8 mouse cellular contexts compared by ENCODE assay signal in the genomic region with DNA sequence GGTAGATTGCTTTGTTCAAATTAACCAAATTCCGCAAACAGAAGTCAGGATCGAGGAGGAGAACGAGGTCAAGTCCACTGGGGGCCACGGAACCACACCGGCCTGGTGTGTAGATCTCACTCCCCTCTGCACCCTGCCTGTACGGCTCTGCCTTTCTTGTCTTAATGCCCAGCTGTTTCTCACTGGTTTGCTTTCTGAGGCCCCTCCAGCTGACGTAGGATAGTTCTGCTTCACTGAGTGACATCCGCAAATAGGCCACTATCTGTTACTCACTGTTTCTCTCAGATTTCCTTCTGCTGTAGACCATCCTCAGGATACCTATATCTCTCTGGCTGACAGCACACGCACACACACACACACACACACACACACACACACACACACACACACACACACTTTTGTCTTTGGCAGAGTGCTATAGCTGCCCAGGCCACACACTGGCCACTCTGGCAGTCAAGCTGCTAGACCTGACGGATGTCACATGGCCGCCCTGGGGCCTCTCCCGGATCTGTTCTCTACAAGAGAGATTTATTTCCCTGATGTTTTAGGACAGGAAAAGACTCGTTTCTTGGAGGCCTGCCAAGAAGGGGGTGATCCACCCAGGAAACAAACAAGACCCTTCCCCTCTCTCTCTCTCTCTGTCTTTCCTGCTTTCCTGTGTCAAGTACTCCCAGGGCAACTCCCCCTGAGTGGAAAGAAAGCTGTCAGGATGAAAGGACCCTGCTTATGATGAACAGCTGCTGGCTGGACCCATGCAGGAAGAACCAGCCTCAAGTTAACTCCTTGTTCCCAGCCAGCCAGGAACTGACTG.
DNase-seq lines count a peak whose midpoint lies in the region; ATAC-seq and TF ChIP-seq lines count a peak whose summit lies in the region.

No protein-coding gene starts in this region.

- no peaks in the 10 kb centered on the region for H3K36me3 ChIP-seq in midbrain, embryonic 10.5 days
- H3K36me3 ChIP-seq in midbrain, embryonic 11.5 days (ENCODE audit: control insufficient read depth, insufficient read depth, low read length), result no peaks in the 10 kb centered on the region
- H3K36me3 ChIP-seq in midbrain, embryonic 13.5 days, result no peaks in the 10 kb centered on the region

- no peak; the same call in 1 of the 2 replicates for ATAC-seq in midbrain, embryonic 11.5 days (ENCODE audit: low FRiP score)
- peak; percentile 65 for ATAC-seq in midbrain, embryonic 13.5 days
- no peak for ATAC-seq in frontal cortex, adult (ENCODE audit: low TSS enrichment)
- no peak for ATAC-seq in activated CD4-positive, CD25-positive, alpha-beta regulatory T cell, adult 4 months

- no peak for TF ChIP-seq POLR2A in cerebellum, adult 2 months (IDR thresholded peaks at IDR 0.05; ENCODE audit: borderline replicate concordance, insufficient read depth, low read length)

- no peak for DNase-seq in midbrain, embryonic 10.5 days (ENCODE audit: low spot score)
- no peak for DNase-seq in midbrain, embryonic 11.5 days (ENCODE audit: low spot score, missing footprints)
- DNase-seq in heart, postnatal 4 days, result peak; percentile 64
- peak; percentile 78 to 88 for DNase-seq in kidney, postnatal 4 days
- DNase-seq in cerebellum, adult 2 months, result no peak

- 0 out of 2 replicates have a peak overlapping the region, but pooled peaks have one; percentile 42 for H3K27ac ChIP-seq in midbrain, embryonic 10.5 days (replicated peaks)
- H3K27ac ChIP-seq in midbrain, embryonic 11.5 days (ENCODE audit: low read depth, low read length), result no peak overlapping the region
- H3K27ac ChIP-seq in midbrain, embryonic 13.5 days, result no peak overlapping the region
- no peak overlapping the region for H3K27ac ChIP-seq in cerebellum, adult 2 months (ENCODE audit: insufficient read depth, low read length)

- peaks cover 14% of the 10 kb centered on the region for H3K4me1 ChIP-seq in midbrain, embryonic 10.5 days
- no peaks in the 10 kb centered on the region; the same call in 1 of the 2 replicates for H3K4me1 ChIP-seq in midbrain, embryonic 11.5 days (ENCODE audit: control insufficient read depth, insufficient read depth, low read length)
- H3K4me1 ChIP-seq in midbrain, embryonic 13.5 days (replicated peaks), result peaks cover 13% of the 10 kb centered on the region
- no peaks in the 10 kb centered on the region; the same call in 1 of the 2 replicates for H3K4me1 ChIP-seq in cerebellum, adult 2 months (ENCODE audit: control insufficient read depth, insufficient read depth, low read length)

- no peak overlapping the region for H3K4me2 ChIP-seq in midbrain, embryonic 11.5 days
- no peak overlapping the region for H3K4me2 ChIP-seq in midbrain, embryonic 13.5 days (replicated peaks)

- H3K4me3 ChIP-seq in midbrain, embryonic 10.5 days, result no peak overlapping the region
- no peak overlapping the region for H3K4me3 ChIP-seq in midbrain, embryonic 11.5 days (ENCODE audit: low read depth, low read length)
- no peak overlapping the region for H3K4me3 ChIP-seq in midbrain, embryonic 13.5 days (replicated peaks)
- no peak overlapping the region for H3K4me3 ChIP-seq in cerebellum, adult 2 months (replicated peaks; ENCODE audit: insufficient read depth, low read depth, low read length)

- WGBS in midbrain, embryonic 10.5 days, result 77% methylated on average over 13 of the region's 13 CpGs
- 72% methylated on average over 13 of the region's 13 CpGs for WGBS in midbrain, embryonic 11.5 days
- WGBS in midbrain, embryonic 13.5 days, result 59% methylated on average over 13 of the region's 13 CpGs
- WGBS in cerebellum, adult 2 months, result 33% methylated on average over 13 of the region's 13 CpGs

- H3K9me3 ChIP-seq in midbrain, embryonic 10.5 days (replicated peaks), result peaks cover 4% of the 10 kb centered on the region; the same call in 1 of the 2 replicates
- no peaks in the 10 kb centered on the region; the same call in 1 of the 2 replicates for H3K9me3 ChIP-seq in midbrain, embryonic 11.5 days (ENCODE audit: control insufficient read depth, low read length)
- H3K9me3 ChIP-seq in midbrain, embryonic 13.5 days, result no peaks in the 10 kb centered on the region

- H3K9ac ChIP-seq in midbrain, embryonic 11.5 days (ENCODE audit: low read length), result no peak overlapping the region
- no peak overlapping the region for H3K9ac ChIP-seq in midbrain, embryonic 13.5 days (replicated peaks)

- H3K27me3 ChIP-seq in midbrain, embryonic 10.5 days (ENCODE audit: low read depth, poor library complexity, severe bottlenecking), result no peaks in the 10 kb centered on the region
- no peaks in the 10 kb centered on the region for H3K27me3 ChIP-seq in midbrain, embryonic 11.5 days (ENCODE audit: control insufficient read depth, insufficient read depth, low read length)
- no peaks in the 10 kb centered on the region for H3K27me3 ChIP-seq in midbrain, embryonic 13.5 days
- no peaks in the 10 kb centered on the region for H3K27me3 ChIP-seq in cerebellum, adult 2 months (ENCODE audit: control insufficient read depth, insufficient read depth, low read length)

- no peak for TF ChIP-seq CTCF in cerebellum, adult 2 months (IDR thresholded peaks at IDR 0.05; ENCODE audit: borderline replicate concordance, insufficient read depth, low read depth, low read length)

Comparison
In these comparisons a context has a peak if more than half of its experiments do, and no peak if none do; other contexts are left out.
1. DNase-seq: peak in heart, postnatal 4 days (single experiment) and kidney, postnatal 4 days (2 of 2); none in midbrain, embryonic 10.5 days (single experiment), midbrain, embryonic 11.5 days (single experiment) and cerebellum, adult 2 months (0 of 2).